In genomic region chr12:25096640-25097051, GRCm38 (mm10) we compare ENCODE assay signal across 8 mouse cellular contexts. TPM values are rescaled to one million over a fixed set of nuclear protein-coding genes. Genes with fewer than 3 reads are reported as not detected.
DNase-seq lines count a peak whose midpoint lies in the region; ATAC-seq and TF ChIP-seq lines count a peak whose summit lies in the region.

No protein-coding gene starts in this region.

- peak overlapping the region; percentile 65 for H3K4me3 ChIP-seq in left cerebral cortex, adult 2 months
- H3K4me3 ChIP-seq in brown adipose tissue, adult 24 weeks (ENCODE audit: insufficient read depth, low read depth, low read length): peak overlapping the region; percentile 78
- peak overlapping the region; percentile 78 for H3K4me3 ChIP-seq in hindbrain, embryonic 13.5 days
- peak overlapping the region; percentile 49 to 77 for H3K4me3 ChIP-seq in liver, embryonic 14.5 days (ENCODE audit: insufficient read depth in 1 of 2, low read depth in 2 of 2, low read length in 2 of 2)

- no peak for TF ChIP-seq EP300 in liver, embryonic 14.5 days (IDR thresholded peaks at IDR 0.05; ENCODE audit: low read depth)

- H3K4me1 ChIP-seq in brown adipose tissue, adult 24 weeks (ENCODE audit: control insufficient read depth, insufficient read depth, insufficient read length, low read length): peaks cover 14% of the 10 kb centered on the region
- peaks cover 73% of the 10 kb centered on the region for H3K4me1 ChIP-seq in hindbrain, embryonic 13.5 days (replicated peaks)
- 0 out of 4 replicates have a peak, but pooled peaks cover 0 to 2% of the 10 kb centered on the region in 2 experiments for H3K4me1 ChIP-seq in liver, embryonic 14.5 days (replicated peaks; ENCODE audit: control insufficient read depth in 2 of 2, insufficient read depth in 2 of 2, low read length in 1 of 2)

- H3K27me3 ChIP-seq in hindbrain, embryonic 13.5 days: peaks cover 9% of the 10 kb centered on the region; the same call in 1 of the 2 replicates
- peaks cover 89% of the 10 kb centered on the region for H3K27me3 ChIP-seq in liver, embryonic 14.5 days (ENCODE audit: control insufficient read depth, insufficient read depth, low read length)

- DNase-seq in left cerebral cortex, adult 2 months (ENCODE audit: extremely low spot score in 1 of 2, low spot score in 2 of 2): no peak
- DNase-seq in left cerebral cortex, postnatal 14 days (ENCODE audit: low spot score in 2 of 2): no peak
- DNase-seq in liver, embryonic 14.5 days (ENCODE audit: low read depth in 3 of 3, low spot score in 3 of 3): no peak
- no peak for DNase-seq in right cerebral cortex, postnatal 25 days
- no peak for DNase-seq in frontal cortex, postnatal 36 days (ENCODE audit: low spot score in 2 of 2)
- no peak for DNase-seq in cerebellum, adult 18-20 months

- H3K9me3 ChIP-seq in hindbrain, embryonic 13.5 days: no peaks in the 10 kb centered on the region
- no peaks in the 10 kb centered on the region for H3K9me3 ChIP-seq in liver, embryonic 14.5 days (ENCODE audit: control insufficient read depth, low read length)

- intact Hi-C loops in left cerebral cortex, adult 2 months (cut with DNase I): loop anchor here (5.0 to 10.0 kb wide), 7 partner anchors 246 to 996 kb away; no protein-coding TSS in a partner anchor
- intact Hi-C loops in left cerebral cortex, postnatal 14 days (cut with DNase I): loop anchor here (5.0 to 10.0 kb wide), 6 partner anchors 66 to 1131 kb away; no protein-coding TSS in a partner anchor

- TF ChIP-seq CTCF in left cerebral cortex, adult 2 months (IDR thresholded peaks at IDR 0.05): no peak
- TF ChIP-seq CTCF in liver, embryonic 14.5 days (IDR thresholded peaks at IDR 0.05; ENCODE audit: low read depth): no peak

- H3K27ac ChIP-seq in left cerebral cortex, adult 2 months: peak overlapping the region; percentile 80
- H3K27ac ChIP-seq in brown adipose tissue, adult 24 weeks (replicated peaks; ENCODE audit: low read depth, low read length): peak overlapping the region; percentile 56
- H3K27ac ChIP-seq in hindbrain, embryonic 13.5 days: peak overlapping the region; percentile 95
- peak overlapping the region; percentile 3; the same call in 1 of the 2 replicates for H3K27ac ChIP-seq in liver, embryonic 14.5 days

- H3K9ac ChIP-seq in hindbrain, embryonic 13.5 days: peak overlapping the region; percentile 90
- H3K9ac ChIP-seq in liver, embryonic 14.5 days (replicated peaks): 0 out of 2 replicates have a peak overlapping the region, but pooled peaks have one; percentile 7

- ATAC-seq in hindbrain, embryonic 13.5 days (ENCODE audit: low FRiP score): no peak
- ATAC-seq in liver, embryonic 14.5 days (ENCODE audit: insufficient read depth): no peak

- peak overlapping the region; percentile 95 for H3K4me2 ChIP-seq in hindbrain, embryonic 13.5 days
- H3K4me2 ChIP-seq in liver, embryonic 14.5 days (ENCODE audit: low read depth): peak overlapping the region; percentile 69

- 2% methylated on average over 15 of the region's 15 CpGs for WGBS in hindbrain, embryonic 13.5 days
- 3% methylated on average over 15 of the region's 15 CpGs for WGBS in liver, embryonic 14.5 days (ENCODE audit: insufficient replicate concordance)

- H3K36me3 ChIP-seq in hindbrain, embryonic 13.5 days: no peaks in the 10 kb centered on the region
- no peaks in the 10 kb centered on the region for H3K36me3 ChIP-seq in liver, embryonic 14.5 days (replicated peaks; ENCODE audit: control insufficient read depth, insufficient read depth, low read depth)

RNA-seq across cellular contexts. Expression of gene Id2, which starts 0.3 kb away (rescaled TPM):
- total RNA-seq in left cerebral cortex, adult 2 months (2021): 100 to 1,000 TPM; 140 to 167 TPM
- 100 to 1,000 TPM; 166 to 175 TPM for total RNA-seq in left cerebral cortex, postnatal 14 days (2021)
- polyA plus RNA-seq in brown adipose tissue, adult 24 weeks (2012; ENCODE audit: insufficient read depth, insufficient read length, missing spikeins): 40.6 and 60.6 TPM in 2 replicates
- 276 and 296 TPM in 2 replicates for polyA plus RNA-seq in hindbrain, embryonic 13.5 days (2015; fragmentation: Nextera tagmentation; extraction: Ambion mirVana)
- 46.3 and 57.7 TPM in 2 replicates for polyA plus RNA-seq in liver, embryonic 14.5 days (2012; rRNA removed)
- polyA plus RNA-seq in liver, embryonic 14.5 days (2014; fragmentation: Nextera tagmentation; extraction: Ambion mirVana): 111 and 114 TPM in 2 replicates

Comparison
In these comparisons a context has a peak if more than half of its experiments do, and no peak if none do; other contexts are left out.
1. H3K27ac ChIP-seq: peak in every context shown above with its lines; median percentile 95 in hindbrain, embryonic 13.5 days; 80 in left cerebral cortex, adult 2 months; 56 in brown adipose tissue, adult 24 weeks; 3 in liver, embryonic 14.5 days.